Mouse (Mus musculus) small intestine, adult 2 months (tissue): ENCODE measurements around the gene Nppa.

Source experiments
- CTCF ChIP-seq: fragments of 200-500 bp; IDR thresholded peaks from 2 replicates; pipeline ENCODE4 v1.5.1; 2012; ENCODE audit warnings: low read depth, mild to moderate bottlenecking, control low read depth, inconsistent platforms, low read length, moderate library complexity, mixed read lengths; ENCODE audit not compliant: insufficient replicate concordance, insufficient read length; ENCODE audit errors: extremely low read depth
- POLR2A ChIP-seq: fragments of 200-500 bp; IDR thresholded peaks from 2 replicates; pipeline ENCODE4 v1.6.1; 2012; ENCODE audit warnings: low read depth, mild to moderate bottlenecking, control low read depth, inconsistent platforms, low read length, moderate library complexity

- TF ChIP-seq CTCF (no peak), POLR2A (no peak)
Observed at GRCm38 (mm10) chr4:148044113-148044512, 43.6 kb downstream of the Nppa start.
